Mouse (Mus musculus) G1E (cell line): ENCODE results near the gene Carm1.

Experiments
- CTCF ChIP-seq: IDR thresholded peaks from 2 replicates; pipeline ENCODE4 v1.5.1; 2012; ENCODE audit warnings: low read depth, low read length, inconsistent platforms, mixed read lengths
- GATA1 ChIP-seq: IDR thresholded peaks from 2 replicates; pipeline ENCODE4 v1.6.1; 2012; ENCODE audit warnings: borderline replicate concordance, low read length, inconsistent platforms, mixed read lengths
- GATA2 ChIP-seq: IDR thresholded peaks from 2 replicates; pipeline ENCODE4 v1.6.1; 2012; ENCODE audit warnings: low read depth, low read length, inconsistent platforms, borderline replicate concordance
- POLR2AphosphoS5 ChIP-seq: IDR thresholded peaks from 2 replicates; pipeline ENCODE4 v1.6.1; 2012; ENCODE audit warnings: low read depth, low read length, inconsistent platforms; ENCODE audit not compliant: insufficient replicate concordance
- TAL1 ChIP-seq: conservative IDR thresholded peaks from 2 replicates; pipeline ENCODE4 v1.6.1; 2012; ENCODE audit warnings: low read depth, low read length, inconsistent platforms, mixed read lengths

- TF ChIP-seq CTCF (no peak), GATA1 (no peak), GATA2 (no peak), POLR2AphosphoS5 (no peak), TAL1 (no peak)
Measured at GRCm38 (mm10) chr9:21598198-21598597, 51.5 kb downstream of the Carm1 start.
